Mouse (Mus musculus) urinary bladder, postnatal 25 days (tissue): Measurements from ENCODE around the gene Cep128.

Source experiments
- DNase-seq: peaks from one replicate; pipeline ENCODE4 v3.0.0; 2022; ENCODE audit warnings: low spot score

Cep128 gene

GRCm38 (mm10) chr12:91176808-91177526 is 207.2 kb downstream of the Cep128 start:
- no peak for DNase-seq

GRCm38 (mm10) chr12:91171613-91172012 is 212.6 kb downstream of the Cep128 start:
- DNase-seq: no peak

GRCm38 (mm10) chr12:91161015-91161730 is 223.0 kb downstream of the Cep128 start:
- no peak for DNase-seq

- DNase-seq: no peak
Measured at GRCm38 (mm10) chr12:91158481-91158880, 225.7 kb downstream of the Cep128 start.

- no peak for DNase-seq
Measured at GRCm38 (mm10) chr12:91154052-91154451, 230.2 kb downstream of the Cep128 start.

- DNase-seq: no peak
Measured at GRCm38 (mm10) chr12:91149152-91149551, 235.1 kb downstream of the Cep128 start.

GRCm38 (mm10) chr12:91134740-91135517 is 249.3 kb downstream of the Cep128 start:
- DNase-seq: no peak

- no peak for DNase-seq
Measured at GRCm38 (mm10) chr12:91115054-91115453, 269.2 kb downstream of the Cep128 start.

- no peak for DNase-seq
Measured at GRCm38 (mm10) chr12:91103316-91103715, 280.9 kb downstream of the Cep128 start.

- DNase-seq: no peak
Measured at GRCm38 (mm10) chr12:91097869-91098268, 286.3 kb downstream of the Cep128 start.

- DNase-seq: no peak
Measured at GRCm38 (mm10) chr12:91096197-91096596, 288.0 kb downstream of the Cep128 start.

- DNase-seq: no peak
Measured at GRCm38 (mm10) chr12:91088271-91088670, 295.9 kb downstream of the Cep128 start.

- DNase-seq: no peak
Measured at GRCm38 (mm10) chr12:91085967-91086366, 298.2 kb downstream of the Cep128 start.

- DNase-seq: no peak
Measured at GRCm38 (mm10) chr12:91075600-91075999, 308.6 kb downstream of the Cep128 start.

GRCm38 (mm10) chr12:91070551-91071045 is 313.6 kb downstream of the Cep128 start:
- no peak for DNase-seq

- no peak for DNase-seq
Measured at GRCm38 (mm10) chr12:91067083-91067441, 317.1 kb downstream of the Cep128 start.

GRCm38 (mm10) chr12:91066286-91067082 is 317.7 kb downstream of the Cep128 start:
- DNase-seq: no peak

- DNase-seq: no peak
Measured at GRCm38 (mm10) chr12:91065423-91065822, 318.8 kb downstream of the Cep128 start.

- no peak for DNase-seq
Measured at GRCm38 (mm10) chr12:91064368-91064999, 319.7 kb downstream of the Cep128 start.

- DNase-seq: no peak
Measured at GRCm38 (mm10) chr12:91063337-91064015, 320.7 kb downstream of the Cep128 start.

- DNase-seq: no peak
Measured at GRCm38 (mm10) chr12:91062681-91063080, 321.5 kb downstream of the Cep128 start.
